Mouse (Mus musculus): ENCODE data around the gene Dph3. TPM values are rescaled to one million over a fixed set of nuclear protein-coding genes. Genes with fewer than 3 reads are reported as not detected.

The Dph3 gene
- polyA plus RNA-seq, 1 experiment from 2014 or later: 76.2 TPM

GRCm38 (mm10) chr14:32053895-32054294 is 31.6 kb downstream of the Dph3 start:
- H3K4me3 ChIP-seq (ENCODE audit: low read depth, low read length): no peak overlapping the region
- H3K27me3 ChIP-seq (ENCODE audit: control insufficient read depth, insufficient read depth, low read length): no peaks in the 10 kb centered on the region
- no peaks in the 10 kb centered on the region for H3K9me3 ChIP-seq (ENCODE audit: control insufficient read depth, low read length)
- no peaks in the 10 kb centered on the region for H3K4me1 ChIP-seq (ENCODE audit: control insufficient read depth, insufficient read depth, low read length)
- 86% methylated on average over 5 of the region's 5 CpGs for WGBS
- no peaks in the 10 kb centered on the region for H3K36me3 ChIP-seq (ENCODE audit: control insufficient read depth, insufficient read depth, low read length)
- no peak overlapping the region for H3K4me2 ChIP-seq (ENCODE audit: low read depth, low read length)
- no peak overlapping the region for H3K9ac ChIP-seq (replicated peaks; ENCODE audit: low read depth, low read length)
- H3K27ac ChIP-seq (ENCODE audit: low read depth, low read length): no peak overlapping the region
- no peak for ATAC-seq (ENCODE audit: low read depth)

GRCm38 (mm10) chr14:32050171-32050570 is 35.4 kb downstream of the Dph3 start:
- no peak overlapping the region for H3K4me3 ChIP-seq (ENCODE audit: low read depth, low read length)
- no peak for ATAC-seq (ENCODE audit: low read depth)
- 89% methylated on average over 6 of the region's 6 CpGs for WGBS
- H3K4me1 ChIP-seq (ENCODE audit: control insufficient read depth, insufficient read depth, low read length): no peaks in the 10 kb centered on the region
- H3K27ac ChIP-seq (ENCODE audit: low read depth, low read length): no peak overlapping the region
- H3K27me3 ChIP-seq (ENCODE audit: control insufficient read depth, insufficient read depth, low read length): no peaks in the 10 kb centered on the region
- no peaks in the 10 kb centered on the region for H3K9me3 ChIP-seq (ENCODE audit: control insufficient read depth, low read length)
- H3K9ac ChIP-seq (replicated peaks; ENCODE audit: low read depth, low read length): no peak overlapping the region
- H3K4me2 ChIP-seq (ENCODE audit: low read depth, low read length): no peak overlapping the region
- no peaks in the 10 kb centered on the region for H3K36me3 ChIP-seq (ENCODE audit: control insufficient read depth, insufficient read depth, low read length)

- Histone ChIP-seq H3K9ac (replicated peaks; ENCODE audit: low read depth, low read length) (no peak overlapping the region), H3K27me3 (ENCODE audit: control insufficient read depth, insufficient read depth, low read length) (no peaks in the 10 kb centered on the region), H3K36me3 (ENCODE audit: control insufficient read depth, insufficient read depth, low read length) (no peaks in the 10 kb centered on the region), H3K9me3 (ENCODE audit: control insufficient read depth, low read length) (no peaks in the 10 kb centered on the region), H3K4me3 (ENCODE audit: low read depth, low read length) (no peak overlapping the region), H3K4me2 (ENCODE audit: low read depth, low read length) (no peak overlapping the region), H3K27ac (ENCODE audit: low read depth, low read length) (no peak overlapping the region), H3K4me1 (ENCODE audit: control insufficient read depth, insufficient read depth, low read length) (no peaks in the 10 kb centered on the region)
- 76% methylated on average over 8 of the region's 8 CpGs for WGBS
- no peak for ATAC-seq (ENCODE audit: low read depth)
These were observed 39.2 kb downstream of the Dph3 start for GRCm38 (mm10) chr14:32046357-32046756.

- no peaks in the 10 kb centered on the region for H3K4me1 ChIP-seq (ENCODE audit: control insufficient read depth, insufficient read depth, low read length)
- H3K27me3 ChIP-seq (ENCODE audit: control insufficient read depth, insufficient read depth, low read length): no peaks in the 10 kb centered on the region
- no peak overlapping the region for H3K9ac ChIP-seq (replicated peaks; ENCODE audit: low read depth, low read length)
- H3K36me3 ChIP-seq (ENCODE audit: control insufficient read depth, insufficient read depth, low read length): no peaks in the 10 kb centered on the region
- no peak overlapping the region for H3K27ac ChIP-seq (ENCODE audit: low read depth, low read length)
- 58% methylated on average over 5 of the region's 5 CpGs for WGBS
- H3K9me3 ChIP-seq (ENCODE audit: control insufficient read depth, low read length): no peaks in the 10 kb centered on the region
- H3K4me2 ChIP-seq (ENCODE audit: low read depth, low read length): no peak overlapping the region
- ATAC-seq (ENCODE audit: low read depth): no peak
- no peak overlapping the region for H3K4me3 ChIP-seq (ENCODE audit: low read depth, low read length)
These were observed 43.4 kb downstream of the Dph3 start for GRCm38 (mm10) chr14:32042108-32042507.

GRCm38 (mm10) chr14:32037661-32038252 is 47.8 kb downstream of the Dph3 start:
- 87% methylated on average over 8 of the region's 8 CpGs for WGBS
- no peak overlapping the region for H3K27ac ChIP-seq (ENCODE audit: low read depth, low read length)
- no peaks in the 10 kb centered on the region for H3K9me3 ChIP-seq (ENCODE audit: control insufficient read depth, low read length)
- H3K36me3 ChIP-seq (ENCODE audit: control insufficient read depth, insufficient read depth, low read length): no peaks in the 10 kb centered on the region
- no peaks in the 10 kb centered on the region for H3K27me3 ChIP-seq (ENCODE audit: control insufficient read depth, insufficient read depth, low read length)
- ATAC-seq (ENCODE audit: low read depth): no peak
- H3K9ac ChIP-seq (replicated peaks; ENCODE audit: low read depth, low read length): no peak overlapping the region
- H3K4me1 ChIP-seq (ENCODE audit: control insufficient read depth, insufficient read depth, low read length): no peaks in the 10 kb centered on the region
- H3K4me2 ChIP-seq (ENCODE audit: low read depth, low read length): no peak overlapping the region
- H3K4me3 ChIP-seq (ENCODE audit: low read depth, low read length): no peak overlapping the region

- H3K27me3 ChIP-seq (ENCODE audit: control insufficient read depth, insufficient read depth, low read length): no peaks in the 10 kb centered on the region
- H3K27ac ChIP-seq (ENCODE audit: low read depth, low read length): no peak overlapping the region
- H3K9me3 ChIP-seq (ENCODE audit: control insufficient read depth, low read length): no peaks in the 10 kb centered on the region
- H3K4me3 ChIP-seq (ENCODE audit: low read depth, low read length): no peak overlapping the region
- no peak for ATAC-seq (ENCODE audit: low read depth)
- H3K4me1 ChIP-seq (ENCODE audit: control insufficient read depth, insufficient read depth, low read length): no peaks in the 10 kb centered on the region
- no peak overlapping the region for H3K4me2 ChIP-seq (ENCODE audit: low read depth, low read length)
- no peaks in the 10 kb centered on the region for H3K36me3 ChIP-seq (ENCODE audit: control insufficient read depth, insufficient read depth, low read length)
- no peak overlapping the region for H3K9ac ChIP-seq (replicated peaks; ENCODE audit: low read depth, low read length)
- WGBS: 79% methylated on average over 5 of the region's 5 CpGs
These were observed 49.0 kb downstream of the Dph3 start for GRCm38 (mm10) chr14:32036482-32036881.

- peak; percentile 71; the same call in 1 of the 2 replicates for ATAC-seq (ENCODE audit: low read depth)
- Histone ChIP-seq H3K9ac (replicated peaks; ENCODE audit: low read depth, low read length) (no peak overlapping the region), H3K27me3 (ENCODE audit: control insufficient read depth, insufficient read depth, low read length) (no peaks in the 10 kb centered on the region), H3K4me1 (ENCODE audit: control insufficient read depth, insufficient read depth, low read length) (0 out of 2 replicates have a peak, but pooled peaks cover 3% of the 10 kb centered on the region), H3K36me3 (ENCODE audit: control insufficient read depth, insufficient read depth, low read length) (no peaks in the 10 kb centered on the region), H3K9me3 (ENCODE audit: control insufficient read depth, low read length) (no peaks in the 10 kb centered on the region), H3K4me3 (ENCODE audit: low read depth, low read length) (no peak overlapping the region), H3K4me2 (ENCODE audit: low read depth, low read length) (no peak overlapping the region), H3K27ac (ENCODE audit: low read depth, low read length) (no peak overlapping the region)
- 7% methylated on average over 4 of the region's 4 CpGs for WGBS
These were observed 53.0 kb downstream of the Dph3 start for GRCm38 (mm10) chr14:32032522-32032921.

Other genes with a start within 250 kb of the Dph3 start
- 0.21 and 0.29 TPM in 2 replicates for gene Galnt15, start 56.7 kb downstream of the Dph3 start, polyA plus RNA-seq (2014; fragmentation: Nextera tagmentation; extraction: Ambion mirVana)
- 13.8 and 18.6 TPM in 2 replicates for gene Oxnad1, start 355 bp downstream of the Dph3 start, polyA plus RNA-seq (2014; fragmentation: Nextera tagmentation; extraction: Ambion mirVana)
- not detected in 2 replicates for gene Msmb, start 56.3 kb upstream of the Dph3 start, polyA plus RNA-seq (2014; fragmentation: Nextera tagmentation; extraction: Ambion mirVana)
- 117 and 132 TPM in 2 replicates for gene Ncoa4, start 74.1 kb upstream of the Dph3 start, polyA plus RNA-seq (2014; fragmentation: Nextera tagmentation; extraction: Ambion mirVana)
- gene Timm23, start 116.2 kb upstream of the Dph3 start, polyA plus RNA-seq (2014; fragmentation: Nextera tagmentation; extraction: Ambion mirVana): 241 and 250 TPM in 2 replicates
- gene Parg, start 116.2 kb upstream of the Dph3 start, polyA plus RNA-seq (2014; fragmentation: Nextera tagmentation; extraction: Ambion mirVana): 36.9 and 46.5 TPM in 2 replicates
- 16.9 and 17.2 TPM in 2 replicates for gene Ogdhl, start 236.3 kb upstream of the Dph3 start, polyA plus RNA-seq (2014; fragmentation: Nextera tagmentation; extraction: Ambion mirVana)